Mouse (Mus musculus): ENCODE results near the gene Exog. TPM values are rescaled to one million over a fixed set of nuclear protein-coding genes. Genes with fewer than 3 reads are reported as not detected.

Gene Exog
- polyA plus RNA-seq, 1 experiment from 2014 or later = 50.1 TPM

- H3K36me3 ChIP-seq = peaks cover 48% of the 10 kb centered on the region
- no peaks in the 10 kb centered on the region for H3K27me3 ChIP-seq (replicated peaks)
- 80% methylated on average over 6 of the region's 6 CpGs for WGBS
- no peaks in the 10 kb centered on the region for H3K4me1 ChIP-seq
- H3K9ac ChIP-seq (replicated peaks) = no peak overlapping the region
- no peak for ATAC-seq (ENCODE audit: low FRiP score)
- no peaks in the 10 kb centered on the region for H3K9me3 ChIP-seq (replicated peaks)
- no peak overlapping the region for H3K4me2 ChIP-seq
- H3K27ac ChIP-seq (replicated peaks) = no peak overlapping the region
- H3K4me3 ChIP-seq (replicated peaks) = no peak overlapping the region
Observed at GRCm38 (mm10) chr9:119465056-119465455, 20.3 kb downstream of the Exog start.

GRCm38 (mm10) chr9:119465595-119465994, 20.9 kb downstream of the Exog start:
- no peak overlapping the region for H3K27ac ChIP-seq (replicated peaks)
- H3K27me3 ChIP-seq (replicated peaks) = no peaks in the 10 kb centered on the region
- peaks cover 48% of the 10 kb centered on the region for H3K36me3 ChIP-seq
- H3K4me1 ChIP-seq = no peaks in the 10 kb centered on the region
- no peak overlapping the region for H3K4me3 ChIP-seq (replicated peaks)
- ATAC-seq (ENCODE audit: low FRiP score) = no peak
- no peak overlapping the region for H3K9ac ChIP-seq (replicated peaks)
- no peaks in the 10 kb centered on the region for H3K9me3 ChIP-seq (replicated peaks)
- 55% methylated on average over 7 of the region's 7 CpGs for WGBS
- H3K4me2 ChIP-seq = no peak overlapping the region

- Histone ChIP-seq H3K9ac (replicated peaks) (no peak overlapping the region), H3K4me2 (no peak overlapping the region), H3K9me3 (replicated peaks) (no peaks in the 10 kb centered on the region), H3K4me3 (replicated peaks) (no peak overlapping the region), H3K27me3 (replicated peaks) (no peaks in the 10 kb centered on the region), H3K36me3 (peaks cover 19% of the 10 kb centered on the region), H3K27ac (replicated peaks) (no peak overlapping the region), H3K4me1 (no peaks in the 10 kb centered on the region)
- no peak for ATAC-seq (ENCODE audit: low FRiP score)
- 75% methylated on average over 8 of the region's 8 CpGs for WGBS
Observed at GRCm38 (mm10) chr9:119469691-119470353, 25.1 kb downstream of the Exog start.

GRCm38 (mm10) chr9:119472412-119472918, 27.7 kb downstream of the Exog start:
- Histone ChIP-seq H3K27ac (replicated peaks) (no peak overlapping the region), H3K4me2 (no peak overlapping the region), H3K4me1 (peaks cover 2% of the 10 kb centered on the region), H3K36me3 (peaks cover 4% of the 10 kb centered on the region; the same call in 1 of the 2 replicates), H3K9me3 (replicated peaks) (no peaks in the 10 kb centered on the region), H3K27me3 (replicated peaks) (no peaks in the 10 kb centered on the region), H3K4me3 (replicated peaks) (no peak overlapping the region), H3K9ac (replicated peaks) (no peak overlapping the region)
- WGBS = 81% methylated on average over 11 of the region's 11 CpGs
- no peak for ATAC-seq (ENCODE audit: low FRiP score)

GRCm38 (mm10) chr9:119473011-119473410, 28.3 kb downstream of the Exog start:
- Histone ChIP-seq H3K4me2 (no peak overlapping the region), H3K27me3 (replicated peaks) (no peaks in the 10 kb centered on the region), H3K27ac (replicated peaks) (no peak overlapping the region), H3K9me3 (replicated peaks) (no peaks in the 10 kb centered on the region), H3K9ac (replicated peaks) (no peak overlapping the region), H3K36me3 (no peaks in the 10 kb centered on the region), H3K4me1 (peaks cover 7% of the 10 kb centered on the region), H3K4me3 (replicated peaks) (no peak overlapping the region)
- 88% methylated on average over 1 of the region's 1 CpGs for WGBS
- no peak for ATAC-seq (ENCODE audit: low FRiP score)

GRCm38 (mm10) chr9:119473608-119474164, 28.9 kb downstream of the Exog start:
- H3K27ac ChIP-seq (replicated peaks) = no peak overlapping the region
- no peak for ATAC-seq (ENCODE audit: low FRiP score)
- H3K27me3 ChIP-seq (replicated peaks) = no peaks in the 10 kb centered on the region
- no peak overlapping the region for H3K4me3 ChIP-seq (replicated peaks)
- no peak overlapping the region for H3K9ac ChIP-seq (replicated peaks)
- H3K36me3 ChIP-seq = no peaks in the 10 kb centered on the region
- no peaks in the 10 kb centered on the region for H3K9me3 ChIP-seq (replicated peaks)
- no peak overlapping the region for H3K4me2 ChIP-seq
- H3K4me1 ChIP-seq = peaks cover 13% of the 10 kb centered on the region
- WGBS = 88% methylated on average over 9 of the region's 9 CpGs

- Histone ChIP-seq H3K27me3 (replicated peaks) (no peaks in the 10 kb centered on the region), H3K9ac (replicated peaks) (no peak overlapping the region), H3K27ac (replicated peaks) (no peak overlapping the region), H3K4me1 (peaks cover 19% of the 10 kb centered on the region), H3K9me3 (replicated peaks) (no peaks in the 10 kb centered on the region), H3K36me3 (no peaks in the 10 kb centered on the region), H3K4me2 (no peak overlapping the region), H3K4me3 (replicated peaks) (no peak overlapping the region)
- 66% methylated on average over 15 of the region's 15 CpGs for WGBS
- no peak for ATAC-seq (ENCODE audit: low FRiP score)
Observed at GRCm38 (mm10) chr9:119474717-119475611, 30.2 kb downstream of the Exog start.

GRCm38 (mm10) chr9:119477754-119478153, 33.0 kb downstream of the Exog start:
- WGBS = 3% methylated on average over 6 of the region's 6 CpGs
- peak; percentile 35; the same call in 1 of the 2 replicates for ATAC-seq (ENCODE audit: low FRiP score)
- Histone ChIP-seq H3K4me2 (no peak overlapping the region), H3K4me3 (replicated peaks) (no peak overlapping the region), H3K27me3 (replicated peaks) (no peaks in the 10 kb centered on the region), H3K36me3 (no peaks in the 10 kb centered on the region), H3K27ac (replicated peaks) (no peak overlapping the region), H3K9ac (replicated peaks) (no peak overlapping the region), H3K9me3 (replicated peaks) (no peaks in the 10 kb centered on the region), H3K4me1 (peaks cover 19% of the 10 kb centered on the region)

- peaks cover 19% of the 10 kb centered on the region for H3K4me1 ChIP-seq
Observed at GRCm38 (mm10) chr9:119478345-119478744, 33.6 kb downstream of the Exog start.

GRCm38 (mm10) chr9:119479297-119479696, 34.6 kb downstream of the Exog start:
- no peak overlapping the region for H3K27ac ChIP-seq (replicated peaks)
- no peaks in the 10 kb centered on the region for H3K36me3 ChIP-seq
- ATAC-seq (ENCODE audit: low FRiP score) = no peak
- H3K9me3 ChIP-seq (replicated peaks) = no peaks in the 10 kb centered on the region
- WGBS = 27% methylated on average over 8 of the region's 8 CpGs
- H3K4me2 ChIP-seq = no peak overlapping the region
- H3K27me3 ChIP-seq (replicated peaks) = no peaks in the 10 kb centered on the region
- H3K4me1 ChIP-seq = peaks cover 29% of the 10 kb centered on the region
- no peak overlapping the region for H3K4me3 ChIP-seq (replicated peaks)
- no peak overlapping the region for H3K9ac ChIP-seq (replicated peaks)

More at GRCm38 (mm10) chr9:119478345-119478744, 33.6 kb downstream of the Exog start:
- no peaks in the 10 kb centered on the region for H3K27me3 ChIP-seq (replicated peaks)
- H3K4me3 ChIP-seq (replicated peaks) = no peak overlapping the region
- H3K9ac ChIP-seq (replicated peaks) = no peak overlapping the region
- WGBS = 51% methylated on average over 11 of the region's 11 CpGs
- ATAC-seq (ENCODE audit: low FRiP score) = peak; percentile 17; the same call in 1 of the 2 replicates
- H3K36me3 ChIP-seq = no peaks in the 10 kb centered on the region
- H3K9me3 ChIP-seq (replicated peaks) = no peaks in the 10 kb centered on the region
- H3K4me2 ChIP-seq = no peak overlapping the region
- H3K27ac ChIP-seq (replicated peaks) = no peak overlapping the region

- H3K27me3 ChIP-seq (replicated peaks) = no peaks in the 10 kb centered on the region
- H3K36me3 ChIP-seq = no peaks in the 10 kb centered on the region
- no peak for ATAC-seq (ENCODE audit: low FRiP score)
- no peak overlapping the region for H3K9ac ChIP-seq (replicated peaks)
- no peak overlapping the region for H3K4me3 ChIP-seq (replicated peaks)
- peaks cover 29% of the 10 kb centered on the region for H3K4me1 ChIP-seq
- H3K27ac ChIP-seq (replicated peaks) = no peak overlapping the region
- H3K9me3 ChIP-seq (replicated peaks) = no peaks in the 10 kb centered on the region
- H3K4me2 ChIP-seq = no peak overlapping the region
- WGBS = 81% methylated on average over 4 of the region's 4 CpGs
Observed at GRCm38 (mm10) chr9:119481612-119482011, 36.9 kb downstream of the Exog start.

All from neural tube, embryonic 15.5 days (tissue).